Mouse (Mus musculus) Patski (cell line): Measurements from ENCODE around the gene Rnf182. TPM values are rescaled to one million over a fixed set of nuclear protein-coding genes. Genes with fewer than 3 reads are reported as not detected.

Source experiments
- ATAC-seq: fragments of 100-300 bp; one replicate; pipeline ENCODE4 v1.8.0; 2021
- CTCF ChIA-PET: fragments of 350-600 bp; sonication (Branson Sonifier 250); formaldehyde crosslinking; loops from one replicate; lab custom pipeline; 2022; ENCODE audit warnings: inconsistent platforms; lab: Charles Lee
- POLR2A ChIA-PET: fragments of 350-600 bp; sonication (Branson Sonifier 250); formaldehyde crosslinking; loops from one replicate; lab custom pipeline; 2022; ENCODE audit warnings: antibody characterized with exemption, inconsistent platforms; lab: Charles Lee
- DNase-seq: peaks from one replicate; pipeline ENCODE4 v3.0.0-alpha.2; 2011; ENCODE audit warnings: low read depth, low spot score
- H3K27me3 ChIP-seq: fragments of 371-371 bp; one replicate; pipeline ENCODE4 v1.5.1; 2021
- CTCF ChIP-seq: fragments of 100-300 bp; IDR thresholded peaks from one replicate; pipeline ENCODE4 v1.5.1; 2021
- in situ Hi-C: fragments of 300-500 bp; cut with MboI; formaldehyde crosslinking; loops from 3 replicates; pipeline ENCODE4 v1.11.1; 2018; ENCODE audit warnings: low pct_unique_long_range_greater_than_20kb, mixed read lengths
- polyA plus RNA-seq: library from polyadenylated mRNA; unstranded; gene quantifications from one replicate; pipeline ENCODE4 v1.2.3, GENCODE M21; 2021

Gene Rnf182
- 2.3 TPM for polyA plus RNA-seq

GRCm38 (mm10) chr13:43615577-43616254 is at the start of gene Rnf182:
Gene Rnf182, plus strand, starts transcription at chr13:43615710.
- in situ Hi-C loops = no loop called here
- ATAC-seq (peak; percentile 76), DNase-seq (no peak)
- ChIA-PET CTCF (interaction anchor here (1.1 kb wide), 1 partner anchor 1152 kb away, joined by 3 read pairs; no protein-coding TSS in a partner anchor), POLR2A (no interaction called here)
- peaks cover 25% of the 10 kb centered on the region for H3K27me3 ChIP-seq
- no peak for TF ChIP-seq CTCF

- CTCF ChIA-PET = interaction anchor here (1.8 kb wide), 1 partner anchor 19 kb away, joined by 6 read pairs; no protein-coding TSS in a partner anchor
- no peak for TF ChIP-seq CTCF
- ATAC-seq (no peak), DNase-seq (no peak)
- in situ Hi-C loops = no loop called here
- POLR2A ChIA-PET = interaction anchor here (0.6 kb wide), 1 partner anchor 356 kb away, joined by 4 read pairs; no protein-coding TSS in a partner anchor
- no peaks in the 10 kb centered on the region for H3K27me3 ChIP-seq
Measured at GRCm38 (mm10) chr13:43566184-43566583, 49.3 kb upstream of the Rnf182 start.

- DNase-seq (no peak), ATAC-seq (no peak)
- H3K27me3 ChIP-seq = no peaks in the 10 kb centered on the region
- in situ Hi-C loops = no loop called here
- no peak for TF ChIP-seq CTCF
- CTCF ChIA-PET = interaction anchor here (1.1 to 1.8 kb wide), 2 partner anchors 21 to 106 kb away, joined by 3 to 6 read pairs; no protein-coding TSS in a partner anchor
- POLR2A ChIA-PET = no interaction called here
Measured at GRCm38 (mm10) chr13:43567141-43567891, 48.2 kb upstream of the Rnf182 start.

GRCm38 (mm10) chr13:43573979-43574378 is 41.5 kb upstream of the Rnf182 start:
- no peak for DNase-seq
- ChIA-PET CTCF (no interaction called here), POLR2A (no interaction called here)
- in situ Hi-C loops = no loop called here
- no peak for TF ChIP-seq CTCF
- H3K27me3 ChIP-seq = peaks cover 3% of the 10 kb centered on the region
- no peak for ATAC-seq

GRCm38 (mm10) chr13:43575431-43575830 is 40.1 kb upstream of the Rnf182 start:
- no peak for DNase-seq
- ChIA-PET POLR2A (no interaction called here), CTCF (interaction anchor here (1.5 kb wide), 1 partner anchor 150 kb away, joined by 4 read pairs; no protein-coding TSS in a partner anchor)
- no peak for ATAC-seq
- TF ChIP-seq CTCF = no peak
- in situ Hi-C loops = no loop called here
- H3K27me3 ChIP-seq = peaks cover 3% of the 10 kb centered on the region

GRCm38 (mm10) chr13:43577254-43577653 is 38.3 kb upstream of the Rnf182 start:
- ChIA-PET POLR2A (no interaction called here), CTCF (interaction anchor here (1.1 kb wide), 1 partner anchor 12 kb away, joined by 4 read pairs; no protein-coding TSS in a partner anchor)
- peak; percentile 53 for TF ChIP-seq CTCF
- peaks cover 3% of the 10 kb centered on the region for H3K27me3 ChIP-seq
- ATAC-seq (no peak), DNase-seq (no peak)
- in situ Hi-C loops = no loop called here

- ATAC-seq (no peak), DNase-seq (no peak)
- TF ChIP-seq CTCF = no peak
- ChIA-PET CTCF (interaction anchor here (1.1 to 1.3 kb wide), 2 partner anchors 12 to 31 kb away, joined by 4 read pairs; no protein-coding TSS in a partner anchor), POLR2A (no interaction called here)
- peaks cover 3% of the 10 kb centered on the region for H3K27me3 ChIP-seq
- in situ Hi-C loops = no loop called here
Measured at GRCm38 (mm10) chr13:43577766-43578165, 37.7 kb upstream of the Rnf182 start.

GRCm38 (mm10) chr13:43579740-43580139 is 35.8 kb upstream of the Rnf182 start:
- TF ChIP-seq CTCF = peak; percentile 88
- in situ Hi-C loops = no loop called here
- H3K27me3 ChIP-seq = no peaks in the 10 kb centered on the region
- ATAC-seq (peak; percentile 76), DNase-seq (no peak)
- CTCF ChIA-PET = interaction anchor here (0.7 to 2.3 kb wide), 2 partner anchors 14 to 135 kb away, joined by 4 to 8 read pairs; no protein-coding TSS in a partner anchor
- POLR2A ChIA-PET = no interaction called here

- POLR2A ChIA-PET = interaction anchor here (1.8 kb wide), 1 partner anchor 10 kb away, joined by 5 read pairs; no protein-coding TSS in a partner anchor
- CTCF ChIA-PET = interaction anchor here (0.7 to 2.3 kb wide), 2 partner anchors 15 to 134 kb away, joined by 4 to 8 read pairs; no protein-coding TSS in a partner anchor
- in situ Hi-C loops = no loop called here
- H3K27me3 ChIP-seq = no peaks in the 10 kb centered on the region
- no peak for TF ChIP-seq CTCF
- ATAC-seq (no peak), DNase-seq (no peak)
Measured at GRCm38 (mm10) chr13:43580661-43581060, 34.8 kb upstream of the Rnf182 start.

GRCm38 (mm10) chr13:43582961-43583360 is 32.5 kb upstream of the Rnf182 start:
- CTCF ChIA-PET = no interaction called here
- no peaks in the 10 kb centered on the region for H3K27me3 ChIP-seq
- POLR2A ChIA-PET = no interaction called here
- DNase-seq (no peak), ATAC-seq (no peak)
- in situ Hi-C loops = no loop called here
- TF ChIP-seq CTCF = no peak

- ATAC-seq (no peak), DNase-seq (no peak)
- ChIA-PET CTCF (no interaction called here), POLR2A (no interaction called here)
- H3K27me3 ChIP-seq = no peaks in the 10 kb centered on the region
- no peak for TF ChIP-seq CTCF
- in situ Hi-C loops = no loop called here
Measured at GRCm38 (mm10) chr13:43583504-43583903, 32.0 kb upstream of the Rnf182 start.
